Mouse (Mus musculus) urinary bladder, postnatal 10 days (tissue): Measurements from ENCODE around the gene Gpr107.

ENCODE experiments used
- DNase-seq: peaks from one replicate; pipeline ENCODE4 v3.0.0; 2022; ENCODE audit warnings: low spot score

Gpr107 gene

GRCm38 (mm10) chr2:31127219-31127618 lies 24.9 kb upstream of the Gpr107 start:
- DNase-seq: no peak

DNA sequence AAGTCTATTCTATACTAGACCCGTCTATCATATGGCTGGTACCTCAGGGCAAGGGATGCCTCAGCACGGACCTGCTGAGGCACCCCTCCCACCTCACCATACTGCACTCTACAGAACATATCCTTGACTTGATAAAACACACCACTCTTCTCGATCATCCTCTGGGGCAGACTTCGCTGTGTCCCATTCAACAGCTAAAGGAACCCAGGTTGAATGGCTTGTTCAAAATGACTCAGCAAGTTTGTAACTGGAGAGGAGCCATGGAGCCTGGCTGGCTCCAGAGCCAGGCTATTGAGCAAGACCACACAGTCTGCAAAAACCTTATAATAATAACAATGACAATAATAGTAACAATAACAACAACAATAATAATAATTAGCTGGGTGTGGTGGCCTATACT lies 24.2 kb upstream of the Gpr107 start:
- no peak for DNase-seq

GRCm38 (mm10) chr2:31129742-31130518 lies 22.2 kb upstream of the Gpr107 start:
- no peak for DNase-seq

GRCm38 (mm10) chr2:31130815-31131299 lies 21.3 kb upstream of the Gpr107 start:
- no peak for DNase-seq

GRCm38 (mm10) chr2:31132682-31133081 lies 19.4 kb upstream of the Gpr107 start:
- no peak for DNase-seq

DNA sequence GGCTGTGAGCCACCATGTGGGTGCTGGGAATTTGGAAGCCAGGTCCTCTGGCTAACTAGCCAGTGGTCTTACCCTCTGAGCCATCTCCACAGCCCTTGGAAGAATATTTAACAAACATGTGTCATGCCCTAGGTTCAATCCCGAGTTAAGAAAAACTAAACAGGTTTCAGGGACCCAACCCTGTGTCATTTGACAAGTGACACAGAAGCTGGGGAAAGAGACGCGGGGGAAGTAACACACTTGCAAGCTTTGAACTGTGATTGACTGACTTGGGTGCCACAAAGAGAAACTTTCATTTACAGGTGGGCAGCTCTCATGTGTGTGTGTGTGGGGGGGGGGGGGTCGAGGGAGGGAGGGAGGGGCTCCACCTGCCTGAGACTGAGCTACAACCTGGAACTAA lies 18.1 kb upstream of the Gpr107 start:
- DNase-seq: no peak

DNA sequence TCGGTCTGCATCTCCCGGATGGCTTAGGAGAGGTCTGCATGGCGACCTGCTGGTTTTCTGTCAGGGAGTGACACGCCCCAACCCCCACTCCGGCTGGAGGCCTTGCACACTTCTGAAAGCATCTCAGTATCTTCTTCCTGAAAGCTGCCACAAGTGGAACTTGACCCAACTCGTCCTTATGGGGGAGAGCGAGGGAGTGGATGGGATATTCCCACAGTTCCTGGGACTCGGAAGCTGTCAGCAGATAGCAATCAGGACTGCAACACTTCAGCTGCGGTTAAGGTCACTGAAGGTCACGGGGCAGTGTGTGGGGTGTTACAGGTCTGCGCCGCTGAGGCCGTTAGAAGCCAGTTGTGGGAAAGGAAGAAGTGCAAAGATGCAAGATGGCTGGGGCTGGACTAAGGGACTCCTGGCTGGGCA lies 16.6 kb upstream of the Gpr107 start:
- DNase-seq: no peak

DNA sequence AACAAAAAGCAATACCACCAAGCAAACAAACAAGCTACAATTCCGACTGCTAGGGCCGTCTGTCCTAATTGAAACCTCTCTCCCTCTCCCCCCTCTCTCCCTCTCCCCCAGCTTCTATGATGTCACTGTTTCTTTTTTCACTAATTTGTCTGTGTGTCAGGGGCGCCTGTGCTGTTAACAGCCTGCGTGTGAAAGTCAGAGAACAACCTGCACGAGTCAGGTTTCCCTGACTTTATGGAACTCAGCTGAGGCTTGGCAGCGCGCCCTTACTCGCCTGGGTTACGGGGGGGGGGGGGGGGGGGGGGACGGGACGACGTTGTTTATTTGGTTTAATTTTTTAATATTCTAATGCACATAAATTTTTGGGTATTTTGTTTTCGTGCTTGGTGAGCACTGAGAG lies 15.8 kb upstream of the Gpr107 start:
- DNase-seq: no peak

- no peak for DNase-seq
Observed at GRCm38 (mm10) chr2:31137018-31137590, 15.0 kb upstream of the Gpr107 start.

GRCm38 (mm10) chr2:31139174-31139632 lies 12.9 kb upstream of the Gpr107 start:
- no peak for DNase-seq

GRCm38 (mm10) chr2:31139991-31140771 lies 11.9 kb upstream of the Gpr107 start:
- no peak for DNase-seq

- DNase-seq: no peak
Observed at GRCm38 (mm10) chr2:31140772-31141073, 11.4 kb upstream of the Gpr107 start.

DNA sequence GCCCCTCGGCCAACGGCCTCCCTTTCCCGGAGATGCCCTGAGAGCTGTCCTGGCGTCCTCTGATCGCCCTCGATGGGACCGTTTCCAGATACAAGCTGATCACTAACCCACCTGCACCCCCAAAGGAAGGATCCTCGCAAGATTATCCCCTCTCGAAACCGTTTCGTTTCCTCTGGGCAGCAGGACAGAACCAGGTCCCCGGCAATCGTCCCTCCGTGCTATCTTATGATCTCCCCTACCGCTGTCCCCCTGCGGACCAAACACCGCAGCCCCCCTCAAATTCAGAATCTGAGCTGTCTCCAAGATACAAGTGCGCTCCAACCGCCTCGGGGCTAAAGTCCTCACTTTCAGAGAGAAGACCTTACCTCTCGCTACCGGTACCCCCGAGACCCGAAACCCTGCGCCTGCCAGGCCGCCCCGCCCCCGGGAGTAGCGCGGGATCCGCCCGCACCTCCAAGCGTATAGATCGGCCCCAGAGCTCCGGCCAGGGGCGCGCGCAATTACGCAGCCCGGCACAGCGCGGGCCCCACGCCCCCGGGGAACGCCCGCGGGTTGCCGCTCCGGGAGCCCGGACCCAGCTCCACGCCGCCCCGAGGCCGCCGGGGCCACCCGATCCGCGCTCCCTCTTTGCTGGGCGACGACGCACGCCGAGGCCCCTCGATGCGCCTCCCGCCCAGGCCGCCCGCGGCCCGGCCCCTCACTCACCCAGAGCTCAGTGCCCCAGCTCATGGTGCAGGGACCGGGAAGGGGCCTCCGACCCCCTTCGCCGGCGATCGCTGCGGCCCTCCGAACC lies 10.8 kb upstream of the Gpr107 start:
- DNase-seq: no peak

DNA sequence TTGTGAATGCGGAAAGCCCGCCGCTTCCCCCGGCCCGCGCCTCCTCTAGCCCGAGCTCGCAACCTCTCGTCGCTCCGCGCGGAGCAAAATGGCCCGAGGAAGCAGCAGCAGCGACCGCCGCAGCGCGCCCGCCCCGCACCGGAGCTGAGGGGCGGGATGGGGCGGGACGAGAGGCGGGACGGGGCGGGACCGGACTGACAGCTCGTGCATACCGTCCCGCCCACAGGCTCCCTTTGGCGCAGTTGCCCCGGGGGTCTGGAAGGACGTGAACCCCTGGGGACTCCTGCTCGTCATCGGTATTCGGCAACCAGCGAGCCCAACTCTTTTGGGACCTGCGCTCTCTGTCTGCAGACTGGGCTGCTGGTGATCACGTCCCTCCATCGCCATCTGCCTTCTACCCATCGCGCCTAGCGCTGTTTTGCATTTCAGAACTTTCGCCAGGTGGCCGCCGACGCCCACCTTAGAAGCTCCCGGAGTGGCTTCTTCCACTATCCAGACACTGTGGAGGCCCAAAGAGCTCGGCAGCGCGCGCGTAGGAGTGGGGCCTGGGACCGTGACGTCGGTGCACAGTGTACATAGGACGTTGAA lies 10.2 kb upstream of the Gpr107 start, which contains the start of gene Fnbp1:
TSS of gene Fnbp1 (minus strand) at position 142 of the 588 bp plus-strand sequence.
- DNase-seq: peak; percentile 64

DNA sequence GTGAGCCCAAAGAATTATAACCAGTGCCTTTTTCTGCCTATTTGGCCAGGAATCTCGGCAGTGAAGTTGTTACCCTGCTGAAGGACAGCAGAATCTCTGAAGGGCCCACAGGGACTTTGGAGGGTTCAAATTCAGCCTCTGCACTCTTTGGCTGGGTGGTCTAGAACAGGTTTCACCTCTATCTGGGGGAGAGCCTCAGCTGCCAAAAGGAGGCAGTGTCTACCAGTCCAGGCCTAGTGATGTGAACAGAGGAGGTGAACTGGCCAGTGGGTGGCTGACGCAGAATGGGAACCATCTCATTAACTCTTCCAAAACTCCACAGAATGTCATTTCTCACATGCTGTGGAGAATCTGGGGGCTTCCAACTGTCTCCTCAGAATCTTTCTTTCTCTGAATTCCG lies 9.6 kb upstream of the Gpr107 start:
- no peak for DNase-seq

DNA sequence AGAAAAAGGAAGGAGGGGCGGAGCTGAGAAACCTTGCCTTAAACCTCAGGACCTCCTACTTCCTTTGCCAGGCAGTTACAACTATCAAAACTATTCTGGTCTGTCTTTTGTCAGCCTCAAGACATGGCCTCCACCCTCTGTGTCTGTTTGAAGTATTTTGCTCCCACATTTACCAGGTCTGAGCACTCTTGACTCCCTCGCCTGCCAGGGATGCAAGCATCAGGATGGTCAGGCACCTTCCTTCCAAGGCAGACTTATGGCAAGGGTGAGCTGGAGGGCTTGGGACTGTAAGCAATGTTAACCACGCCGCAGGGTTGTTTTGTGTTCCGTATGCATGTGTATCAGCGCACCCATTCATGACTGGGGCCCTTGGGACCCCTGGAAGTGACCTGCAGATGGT lies 8.8 kb upstream of the Gpr107 start:
- no peak for DNase-seq

- DNase-seq: no peak
Observed at GRCm38 (mm10) chr2:31143768-31144695, 8.1 kb upstream of the Gpr107 start.

DNA sequence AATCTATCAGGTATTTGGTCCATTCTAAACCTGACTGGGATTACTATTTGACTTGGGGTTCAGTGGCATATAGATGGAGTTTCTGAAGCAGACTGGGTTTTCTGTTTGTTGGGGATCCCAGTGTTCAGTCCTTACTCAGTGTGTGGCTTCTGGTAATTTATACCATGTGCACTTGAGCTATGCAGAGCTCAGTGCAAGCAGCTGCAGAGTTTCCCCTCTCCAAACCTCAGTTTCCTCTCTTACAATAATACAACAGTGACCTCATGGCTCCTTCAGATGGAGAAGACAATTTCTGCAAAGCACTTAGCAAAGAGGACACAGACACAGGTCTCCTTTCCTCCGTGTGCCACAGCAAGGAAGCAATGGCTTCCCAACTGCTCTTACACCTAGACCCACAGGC lies 7.2 kb upstream of the Gpr107 start:
- DNase-seq: no peak

DNA sequence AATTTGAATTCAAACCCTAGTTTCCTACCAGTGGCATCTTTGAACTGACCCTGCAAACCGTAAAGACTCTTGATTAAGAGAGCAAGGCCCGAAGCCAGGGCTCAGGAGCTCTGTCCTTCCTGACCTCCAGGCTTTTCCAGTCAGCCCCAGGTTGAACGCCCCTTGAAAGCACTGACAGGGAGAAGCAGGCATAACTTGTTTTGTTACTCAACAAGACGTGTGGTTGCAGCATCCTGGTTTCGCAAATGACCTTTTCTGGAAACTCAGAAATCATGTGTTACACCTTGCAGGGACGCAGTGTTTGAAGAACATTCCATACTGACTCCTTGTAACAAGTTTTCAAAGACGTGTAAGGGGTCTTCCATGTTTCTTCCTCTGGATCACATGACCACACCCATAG lies 5.1 kb upstream of the Gpr107 start:
- no peak for DNase-seq

DNA sequence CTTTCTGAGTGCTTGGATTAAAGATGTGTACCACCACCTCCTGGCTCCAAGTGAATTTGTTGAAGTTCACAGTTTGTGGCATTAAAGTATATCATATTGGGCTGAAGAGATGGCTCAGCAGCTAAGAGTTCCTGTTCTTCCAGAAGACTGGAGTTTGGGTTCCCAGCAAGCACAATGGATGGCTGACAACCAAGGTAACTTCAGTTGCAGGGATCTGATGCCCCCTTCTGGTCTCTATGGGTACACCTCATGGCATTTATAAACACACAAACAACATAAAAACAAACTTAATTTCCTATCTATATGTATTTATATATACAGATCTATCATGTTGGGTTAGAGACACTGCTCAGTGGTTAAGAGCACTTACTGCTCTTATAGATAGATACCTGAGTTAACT lies 1.4 kb upstream of the Gpr107 start:
- DNase-seq: no peak

DNA sequence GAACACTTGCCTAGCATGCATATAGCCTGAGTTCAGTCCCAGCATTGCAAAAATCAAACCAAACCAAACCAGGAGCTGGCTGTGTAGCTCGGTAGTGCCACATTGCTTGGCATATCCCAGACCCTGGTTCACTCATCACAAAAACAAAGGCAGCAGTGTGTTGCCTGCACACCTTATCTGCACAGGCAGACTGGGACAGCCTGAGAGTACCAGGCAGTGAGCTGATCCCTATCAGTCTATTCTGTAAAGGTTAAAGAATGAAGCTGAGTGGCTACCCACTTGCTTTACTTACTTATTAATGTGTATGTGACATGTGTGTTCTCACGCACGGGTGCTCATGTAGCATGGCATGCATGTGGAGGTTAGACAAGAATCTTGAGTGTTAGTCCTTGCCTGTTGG lies 4.7 kb downstream of the Gpr107 start:
- no peak for DNase-seq
